Mouse (Mus musculus): ENCODE measurements around the gene Uvrag. TPM values are rescaled to one million over a fixed set of nuclear protein-coding genes. Genes with fewer than 3 reads are reported as not detected.

Uvrag gene
- total and polyA plus RNA-seq, 3 experiments: 15.0 to 19.5 TPM; not detected in 1

GRCm38 (mm10) chr7:98876119-98876518 is 264.8 kb downstream of the Uvrag start:
- no peaks in the 10 kb centered on the region for H3K79me2 ChIP-seq (ENCODE audit: control insufficient read depth, insufficient read depth, low read length, poor library complexity)
- no peaks in the 10 kb centered on the region; a peak in 1 of 4 replicates for H3K4me1 ChIP-seq (ENCODE audit: control insufficient read depth in 1 of 2, insufficient read depth in 2 of 2, low read length in 2 of 2)
- H3K36me3 ChIP-seq (ENCODE audit: control insufficient read depth in 1 of 2, insufficient read depth in 2 of 2, low read length in 2 of 2): no peaks in the 10 kb centered on the region
- H3K9ac ChIP-seq (ENCODE audit: control insufficient read depth, low read depth, low read length, poor library complexity, severe bottlenecking): no peak overlapping the region
- no peak overlapping the region for H3K4me3 ChIP-seq (ENCODE audit: control insufficient read depth in 1 of 2, insufficient read depth in 1 of 2, low read depth in 2 of 2, low read length in 2 of 2)
- H3K27ac ChIP-seq (ENCODE audit: control insufficient read depth, low read depth, low read length): no peak overlapping the region
- no peaks in the 10 kb centered on the region for H3K9me3 ChIP-seq (replicated peaks; ENCODE audit: insufficient read depth, low read length)
- DNase-seq (ENCODE audit: low read depth, low spot score): no peak
- TF ChIP-seq RAD21 (IDR thresholded peaks at IDR 0.05; ENCODE audit: low read depth, low read length) (no peak), MXI1 (IDR thresholded peaks at IDR 0.05; ENCODE audit: low read depth, low read length) (no peak), MAX (IDR thresholded peaks at IDR 0.05; ENCODE audit: low read length) (no peak), ZNF384 (IDR thresholded peaks at IDR 0.05; ENCODE audit: low read depth, low read length) (no peak), ZMIZ1 (IDR thresholded peaks at IDR 0.05; ENCODE audit: low read depth, low read length) (no peak), KAT2A (conservative IDR thresholded peaks at IDR 0.05; ENCODE audit: low read depth, low read length) (no peak), TCF12 (IDR thresholded peaks at IDR 0.05; ENCODE audit: low read depth, low read length) (no peak), POLR2A (IDR thresholded peaks at IDR 0.05; ENCODE audit: control insufficient read depth in 1 of 2, insufficient read depth in 1 of 2, low read depth in 1 of 2, low read length in 2 of 2, poor library complexity in 1 of 2) (no peak), MYB (IDR thresholded peaks at IDR 0.05; ENCODE audit: low read depth, low read length) (no peak), CHD2 (IDR thresholded peaks at IDR 0.05; ENCODE audit: low read length) (no peak), ETS1 (IDR thresholded peaks at IDR 0.05; ENCODE audit: low read depth, low read length) (no peak), GABPA (IDR thresholded peaks at IDR 0.05; ENCODE audit: low read depth, low read length) (no peak), POLR2AphosphoS5 (IDR thresholded peaks at IDR 0.05; ENCODE audit: borderline replicate concordance, low read depth, low read length) (no peak), MYC (IDR thresholded peaks at IDR 0.05; ENCODE audit: low read depth, low read length) (no peak), MAZ (IDR thresholded peaks at IDR 0.05; ENCODE audit: low read depth, low read length) (no peak), NRF1 (IDR thresholded peaks at IDR 0.05; ENCODE audit: insufficient read depth, low read depth, low read length, poor library complexity, severe bottlenecking) (no peak), UBTF (IDR thresholded peaks at IDR 0.05; ENCODE audit: borderline replicate concordance, insufficient read depth, low read depth, low read length) (no peak), E2F4 (IDR thresholded peaks at IDR 0.05; ENCODE audit: borderline replicate concordance, low read depth, low read length) (no peak), NELFE (IDR thresholded peaks at IDR 0.05; ENCODE audit: low read depth, low read length) (no peak), ELF1 (IDR thresholded peaks at IDR 0.05; ENCODE audit: low read depth, low read length) (no peak)
- H3K27me3 ChIP-seq (ENCODE audit: control insufficient read depth in 1 of 2, insufficient read depth in 2 of 2, low read length in 2 of 2): no peaks in the 10 kb centered on the region; a peak in 1 of 4 replicates

- H3K79me2 ChIP-seq (ENCODE audit: control insufficient read depth, insufficient read depth, low read length, poor library complexity): no peaks in the 10 kb centered on the region
- H3K27ac ChIP-seq (ENCODE audit: control insufficient read depth, low read depth, low read length): no peak overlapping the region
- no peaks in the 10 kb centered on the region; a peak in 1 of 4 replicates for H3K27me3 ChIP-seq (ENCODE audit: control insufficient read depth in 1 of 2, insufficient read depth in 2 of 2, low read length in 2 of 2)
- no peaks in the 10 kb centered on the region; a peak in 1 of 4 replicates for H3K4me1 ChIP-seq (ENCODE audit: control insufficient read depth in 1 of 2, insufficient read depth in 2 of 2, low read length in 2 of 2)
- H3K4me3 ChIP-seq (ENCODE audit: control insufficient read depth in 1 of 2, insufficient read depth in 1 of 2, low read depth in 2 of 2, low read length in 2 of 2): no peak overlapping the region
- H3K9me3 ChIP-seq (replicated peaks; ENCODE audit: insufficient read depth, low read length): no peaks in the 10 kb centered on the region
- no peak overlapping the region for H3K9ac ChIP-seq (ENCODE audit: control insufficient read depth, low read depth, low read length, poor library complexity, severe bottlenecking)
- TF ChIP-seq E2F4 (IDR thresholded peaks at IDR 0.05; ENCODE audit: borderline replicate concordance, low read depth, low read length) (no peak), MXI1 (IDR thresholded peaks at IDR 0.05; ENCODE audit: low read depth, low read length) (no peak), USF1 (IDR thresholded peaks at IDR 0.05; ENCODE audit: low read depth, low read length) (no peak), ZMIZ1 (IDR thresholded peaks at IDR 0.05; ENCODE audit: low read depth, low read length) (no peak), NRF1 (IDR thresholded peaks at IDR 0.05; ENCODE audit: insufficient read depth, low read depth, low read length, poor library complexity, severe bottlenecking) (no peak), MYC (IDR thresholded peaks at IDR 0.05; ENCODE audit: low read depth, low read length) (no peak), MAZ (IDR thresholded peaks at IDR 0.05; ENCODE audit: low read depth, low read length) (no peak), MAFK (IDR thresholded peaks at IDR 0.05; ENCODE audit: borderline replicate concordance, low read depth, low read length) (no peak), ETS1 (IDR thresholded peaks at IDR 0.05; ENCODE audit: low read depth, low read length) (no peak), SIN3A (IDR thresholded peaks at IDR 0.05; ENCODE audit: low read length) (no peak), RCOR1 (IDR thresholded peaks at IDR 0.05; ENCODE audit: low read depth, low read length) (no peak), TCF12 (IDR thresholded peaks at IDR 0.05; ENCODE audit: low read depth, low read length) (no peak), MYB (IDR thresholded peaks at IDR 0.05; ENCODE audit: low read depth, low read length) (no peak), RAD21 (IDR thresholded peaks at IDR 0.05; ENCODE audit: low read depth, low read length) (no peak), JUND (IDR thresholded peaks at IDR 0.05; ENCODE audit: low read depth, low read length) (no peak), HCFC1 (IDR thresholded peaks at IDR 0.05; ENCODE audit: low read depth, low read length) (no peak), MAX (IDR thresholded peaks at IDR 0.05; ENCODE audit: low read length) (no peak), GABPA (IDR thresholded peaks at IDR 0.05; ENCODE audit: low read depth, low read length) (no peak)
- H3K36me3 ChIP-seq (ENCODE audit: control insufficient read depth in 1 of 2, insufficient read depth in 2 of 2, low read length in 2 of 2): no peaks in the 10 kb centered on the region
- DNase-seq (ENCODE audit: low read depth, low spot score): no peak
Measured at GRCm38 (mm10) chr7:98875390-98875990, 265.5 kb downstream of the Uvrag start.
